Mouse (Mus musculus) E14TG2a.4 (cell line): ENCODE data around the gene Tigar.

ENCODE experiments used
- CTCF ChIP-seq: conservative IDR thresholded peaks from 2 replicates; pipeline ENCODE4 v1.5.1; 2014; ENCODE audit warnings: low read length
- NANOG ChIP-seq: IDR thresholded peaks from 2 replicates; pipeline ENCODE4 v1.6.1; 2014; ENCODE audit warnings: borderline replicate concordance, low read length, mixed read lengths

- no peak for TF ChIP-seq CTCF
- TF ChIP-seq NANOG: no peak
These were observed 4.8 kb downstream of the Tigar start for GRCm38 (mm10) chr6:127104396-127105029.
